Mouse (Mus musculus): ENCODE results near the gene Ablim2. TPM values are rescaled to one million over a fixed set of nuclear protein-coding genes. Genes with fewer than 3 reads are reported as not detected.

Ablim2 gene
- polyA plus RNA-seq, 1 experiment, result not detected

DNA sequence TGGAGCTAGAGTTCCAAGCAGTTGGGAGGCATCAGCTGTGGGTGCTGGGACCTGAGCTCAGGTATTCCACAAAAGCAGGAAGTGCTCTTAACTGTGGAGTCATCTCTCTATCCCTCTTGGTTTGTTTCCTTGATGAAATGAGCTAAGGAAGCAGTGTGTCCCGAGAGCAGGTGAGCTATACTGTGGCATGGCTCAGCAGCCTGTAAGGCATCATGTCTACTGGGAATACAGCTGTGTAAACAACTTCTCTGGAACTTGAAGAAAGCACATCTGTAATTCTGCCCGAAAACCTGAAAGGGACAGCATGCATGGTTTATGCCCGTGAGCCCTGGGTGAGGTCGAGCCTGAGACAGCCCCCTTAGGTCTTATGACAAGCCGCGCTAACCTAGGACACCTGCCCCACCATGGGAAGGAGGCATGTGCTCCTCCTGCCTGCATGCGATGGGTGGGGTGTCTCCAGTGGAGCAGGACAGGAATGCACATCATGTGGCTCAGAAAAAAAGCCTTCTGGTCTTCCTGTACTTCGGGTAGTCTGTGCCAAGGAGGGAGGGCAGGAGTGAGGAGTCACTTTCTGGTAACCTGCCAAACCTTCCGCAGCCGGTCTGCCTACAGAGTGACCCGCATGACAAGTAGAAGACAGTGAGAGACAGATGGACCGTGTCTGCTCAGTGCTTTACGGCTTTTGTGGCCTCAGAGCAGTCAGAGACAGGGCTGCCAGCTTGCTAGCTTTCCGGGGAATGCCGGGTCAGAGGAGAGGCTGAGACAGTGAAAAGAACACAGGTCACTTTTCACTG is 150.2 kb downstream of the Ablim2 start:
- 51% methylated on average over 15 of the region's 15 CpGs for WGBS
- H3K27ac ChIP-seq (ENCODE audit: insufficient read depth, low read depth, low read length), result peak overlapping the region; percentile 67
- peaks cover 25% of the 10 kb centered on the region for H3K4me1 ChIP-seq (ENCODE audit: control insufficient read depth, insufficient read depth, low read length)
- no peak overlapping the region for H3K4me3 ChIP-seq (ENCODE audit: insufficient read depth, low read depth, low read length)
- TF ChIP-seq POLR2A (IDR thresholded peaks at IDR 0.05; ENCODE audit: insufficient read depth, low read depth, low read length) (no peak), CTCF (IDR thresholded peaks at IDR 0.05; ENCODE audit: insufficient read depth, low read depth, low read length) (no peak)

DNA sequence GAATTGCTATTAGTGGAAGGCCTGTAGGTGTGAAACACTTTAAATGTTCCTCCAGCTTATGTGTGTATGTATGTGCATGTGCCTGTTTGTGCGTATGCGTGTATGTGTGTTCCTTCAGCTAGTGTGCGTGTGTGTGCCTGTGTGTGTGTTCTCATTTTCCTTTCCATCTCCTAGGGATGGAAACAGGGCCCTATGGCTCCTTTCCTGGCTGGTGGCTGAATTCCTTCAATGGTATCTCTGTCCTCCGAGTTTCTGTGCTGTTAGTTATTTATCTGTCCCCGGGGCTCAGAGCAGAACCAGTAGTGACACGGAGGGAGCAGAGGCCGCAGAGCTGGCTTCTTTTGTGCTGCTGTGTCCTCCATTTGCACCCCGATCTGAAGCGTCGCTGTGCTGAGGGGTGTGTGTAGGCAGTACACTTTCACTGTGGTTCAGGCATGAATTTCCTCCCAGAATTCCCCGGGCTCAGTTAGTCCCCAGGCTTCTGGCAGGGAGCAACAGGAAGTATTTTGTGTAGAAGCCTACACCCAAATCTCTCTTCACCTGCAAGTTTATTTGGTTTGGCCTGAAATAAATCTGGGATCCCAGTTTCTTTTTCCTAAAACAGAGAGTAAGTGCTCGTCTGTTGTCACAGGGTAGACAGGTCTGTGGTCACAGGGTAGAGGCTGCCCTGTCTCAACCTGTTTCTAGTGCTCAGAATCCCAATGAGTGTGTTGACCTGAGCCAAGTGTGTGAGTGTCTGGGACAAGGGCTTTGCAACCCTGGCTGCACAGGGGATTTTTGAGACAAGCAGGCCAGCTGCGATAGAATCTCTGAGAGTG is 151.2 kb downstream of the Ablim2 start:
- TF ChIP-seq CTCF (IDR thresholded peaks at IDR 0.05; ENCODE audit: insufficient read depth, low read depth, low read length), result no peak
- no peak for TF ChIP-seq POLR2A (IDR thresholded peaks at IDR 0.05; ENCODE audit: insufficient read depth, low read depth, low read length)
- 40% methylated on average over 13 of the region's 13 CpGs for WGBS
- Histone ChIP-seq H3K4me1 (ENCODE audit: control insufficient read depth, insufficient read depth, low read length) (peaks cover 23% of the 10 kb centered on the region), H3K4me3 (ENCODE audit: insufficient read depth, low read depth, low read length) (no peak overlapping the region), H3K27ac (ENCODE audit: insufficient read depth, low read depth, low read length) (peak overlapping the region; percentile 28; the same call in 1 of the 2 replicates)

DNA sequence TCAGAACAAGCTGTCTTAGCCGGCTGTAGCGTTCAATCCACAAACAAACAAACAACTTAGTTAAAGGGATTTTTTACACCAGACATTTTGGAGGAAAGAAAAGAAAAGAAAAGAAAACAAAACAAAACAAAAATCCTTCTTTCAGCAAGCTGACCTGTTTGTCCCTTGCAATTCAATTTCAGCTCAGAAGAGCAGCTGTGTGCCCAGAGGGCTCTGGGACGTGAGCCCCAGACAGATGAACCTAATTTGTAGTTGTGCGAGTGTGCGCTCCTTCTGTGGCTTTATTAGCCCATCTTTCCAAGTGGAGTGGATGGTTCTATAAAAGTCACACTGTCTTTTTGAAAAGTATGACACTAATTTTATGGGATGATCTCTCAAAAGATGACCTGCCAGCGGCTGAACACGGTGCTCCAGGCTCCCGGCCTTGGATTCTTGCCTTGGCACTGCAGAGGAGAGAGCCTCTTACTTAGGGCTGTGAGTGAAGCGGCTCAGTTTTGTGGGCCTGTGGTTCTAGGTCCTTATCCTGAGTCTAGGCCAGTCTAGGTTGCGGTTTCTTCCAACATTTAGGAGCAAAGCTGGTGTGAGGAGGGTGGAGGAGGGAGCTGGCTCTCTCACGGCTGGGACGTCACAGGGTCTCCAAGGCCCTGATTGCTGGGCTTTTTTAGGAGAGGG is 158.1 kb downstream of the Ablim2 start:
- peaks cover 18% of the 10 kb centered on the region for H3K4me1 ChIP-seq (ENCODE audit: control insufficient read depth, insufficient read depth, low read length)
- WGBS, result 78% methylated on average over 12 of the region's 12 CpGs
- H3K4me3 ChIP-seq (ENCODE audit: insufficient read depth, low read depth, low read length), result no peak overlapping the region
- TF ChIP-seq POLR2A (IDR thresholded peaks at IDR 0.05; ENCODE audit: insufficient read depth, low read depth, low read length), result no peak
- 0 out of 2 replicates have a peak overlapping the region, but pooled peaks have one; percentile 38 for H3K27ac ChIP-seq (ENCODE audit: insufficient read depth, low read depth, low read length)

DNA sequence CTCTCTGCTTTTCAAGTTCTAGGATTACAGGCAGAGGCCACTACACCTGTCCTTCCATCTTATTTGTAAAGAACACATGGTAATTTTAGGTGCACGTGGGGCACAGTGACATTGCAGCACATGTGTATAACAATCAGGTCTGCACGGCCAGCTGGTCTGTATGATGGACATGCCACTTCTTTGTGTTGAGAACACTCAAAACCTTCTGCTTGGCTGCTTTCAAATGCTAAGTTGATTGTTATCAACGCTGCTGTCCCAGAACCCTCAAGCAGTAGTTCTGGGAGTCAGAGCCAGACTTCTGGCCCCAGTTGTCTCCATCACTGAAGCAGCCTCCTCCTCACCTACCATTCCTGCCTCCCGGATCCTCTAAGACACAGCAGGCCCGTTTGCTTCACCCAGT is 159.0 kb downstream of the Ablim2 start:
- no peak overlapping the region for H3K27ac ChIP-seq (ENCODE audit: insufficient read depth, low read depth, low read length)
- WGBS, result 75% methylated on average over 5 of the region's 5 CpGs
- H3K4me3 ChIP-seq (ENCODE audit: insufficient read depth, low read depth, low read length), result no peak overlapping the region
- TF ChIP-seq CTCF (IDR thresholded peaks at IDR 0.05; ENCODE audit: insufficient read depth, low read depth, low read length), result no peak
- no peak for TF ChIP-seq POLR2A (IDR thresholded peaks at IDR 0.05; ENCODE audit: insufficient read depth, low read depth, low read length)
- H3K4me1 ChIP-seq (ENCODE audit: control insufficient read depth, insufficient read depth, low read length), result peaks cover 23% of the 10 kb centered on the region

DNA sequence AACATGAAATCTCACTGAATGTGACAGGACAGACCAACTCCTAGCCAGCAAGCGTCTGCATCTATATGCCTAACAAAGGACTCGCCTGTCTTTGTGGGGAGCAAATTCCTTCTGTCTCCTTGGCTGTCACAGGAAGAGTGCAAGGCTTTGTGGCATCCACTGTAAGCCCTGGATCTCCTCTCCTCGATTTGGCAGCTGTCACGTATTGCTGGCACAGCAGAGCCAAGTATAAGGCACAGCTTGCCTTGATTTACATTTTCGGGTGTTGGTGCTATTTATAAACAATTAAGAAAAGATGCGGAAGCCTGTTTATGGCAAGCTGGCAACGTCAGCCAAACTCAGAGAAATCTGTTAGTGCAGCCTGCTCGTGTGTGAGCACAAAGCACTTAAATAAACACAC is 160.7 kb downstream of the Ablim2 start:
- 44% methylated on average over 8 of the region's 8 CpGs for WGBS
- no peak overlapping the region for H3K27ac ChIP-seq (ENCODE audit: insufficient read depth, low read depth, low read length)

DNA sequence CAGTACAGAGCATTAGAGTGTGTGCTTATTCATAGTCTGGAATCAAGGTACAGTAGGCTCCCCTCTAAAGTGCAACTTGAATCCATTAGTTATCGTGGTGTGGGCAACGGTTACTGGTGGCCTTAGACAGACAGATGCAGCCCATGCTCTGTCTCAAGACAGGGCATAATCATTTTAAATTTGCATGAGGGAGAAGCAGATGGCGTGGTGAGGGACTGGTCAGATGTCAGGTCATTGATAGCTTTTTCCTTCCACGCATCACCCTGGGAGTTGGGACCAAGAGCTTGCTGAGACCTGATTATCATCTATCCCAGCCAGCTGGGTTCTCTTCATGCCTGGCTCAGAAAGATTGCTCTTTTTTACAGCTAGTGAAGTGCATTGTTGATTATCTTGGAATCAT is 162.4 kb downstream of the Ablim2 start:
- Histone ChIP-seq H3K4me1 (ENCODE audit: control insufficient read depth, insufficient read depth, low read length) (peaks cover 27% of the 10 kb centered on the region), H3K27ac (ENCODE audit: insufficient read depth, low read depth, low read length) (no peak overlapping the region), H3K4me3 (ENCODE audit: insufficient read depth, low read depth, low read length) (no peak overlapping the region)
- WGBS, result 67% methylated on average over 4 of the region's 4 CpGs
- TF ChIP-seq CTCF (IDR thresholded peaks at IDR 0.05; ENCODE audit: insufficient read depth, low read depth, low read length) (no peak), POLR2A (IDR thresholded peaks at IDR 0.05; ENCODE audit: insufficient read depth, low read depth, low read length) (no peak)

More for the DNA sequence above, 160.7 kb downstream of the Ablim2 start:
- H3K4me1 ChIP-seq (ENCODE audit: control insufficient read depth, insufficient read depth, low read length), result peaks cover 28% of the 10 kb centered on the region
- H3K4me3 ChIP-seq (ENCODE audit: insufficient read depth, low read depth, low read length), result no peak overlapping the region
- no peak for TF ChIP-seq CTCF (IDR thresholded peaks at IDR 0.05; ENCODE audit: insufficient read depth, low read depth, low read length)
- TF ChIP-seq POLR2A (IDR thresholded peaks at IDR 0.05; ENCODE audit: insufficient read depth, low read depth, low read length), result no peak

GRCm38 (mm10) chr5:35920557-35920956 is 162.9 kb downstream of the Ablim2 start:
- Histone ChIP-seq H3K4me3 (ENCODE audit: insufficient read depth, low read depth, low read length) (no peak overlapping the region), H3K27ac (ENCODE audit: insufficient read depth, low read depth, low read length) (no peak overlapping the region), H3K4me1 (ENCODE audit: control insufficient read depth, insufficient read depth, low read length) (peaks cover 31% of the 10 kb centered on the region)
- TF ChIP-seq POLR2A (IDR thresholded peaks at IDR 0.05; ENCODE audit: insufficient read depth, low read depth, low read length) (no peak), CTCF (IDR thresholded peaks at IDR 0.05; ENCODE audit: insufficient read depth, low read depth, low read length) (no peak)

DNA sequence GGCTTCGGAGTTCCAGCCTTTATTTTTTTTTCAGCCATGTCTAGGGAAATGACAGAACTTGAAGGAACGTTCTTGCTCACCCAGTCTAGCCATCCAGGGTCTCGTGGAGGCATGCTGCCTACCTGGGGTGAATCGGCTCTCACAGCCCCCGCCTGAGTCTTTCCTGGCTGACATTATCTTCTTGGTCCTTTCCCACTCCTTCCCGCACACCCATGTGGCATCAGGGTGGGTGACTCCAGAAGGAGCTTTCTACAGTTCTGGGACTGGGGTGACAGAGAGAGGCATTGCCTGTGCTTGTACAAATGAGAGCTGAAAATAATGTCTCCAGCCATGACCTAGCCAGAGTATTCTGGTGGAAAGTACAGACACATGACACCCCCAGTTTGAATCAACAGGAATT is 163.5 kb downstream of the Ablim2 start:
- 87% methylated on average over 6 of the region's 6 CpGs for WGBS
- Histone ChIP-seq H3K4me3 (ENCODE audit: insufficient read depth, low read depth, low read length) (no peak overlapping the region), H3K4me1 (ENCODE audit: control insufficient read depth, insufficient read depth, low read length) (peaks cover 35% of the 10 kb centered on the region), H3K27ac (ENCODE audit: insufficient read depth, low read depth, low read length) (no peak overlapping the region)
- no peak for TF ChIP-seq CTCF (IDR thresholded peaks at IDR 0.05; ENCODE audit: insufficient read depth, low read depth, low read length)
- no peak for TF ChIP-seq POLR2A (IDR thresholded peaks at IDR 0.05; ENCODE audit: insufficient read depth, low read depth, low read length)
